Mouse (Mus musculus): ENCODE data around the gene Myh6. TPM values are rescaled to one million over a fixed set of nuclear protein-coding genes. Genes with fewer than 3 reads are reported as not detected.

Gene Myh6
- polyA plus RNA-seq (2014; fragmentation: Nextera tagmentation; extraction: Ambion mirVana) = 3.2 and 4.7 TPM in 2 replicates

DNA sequence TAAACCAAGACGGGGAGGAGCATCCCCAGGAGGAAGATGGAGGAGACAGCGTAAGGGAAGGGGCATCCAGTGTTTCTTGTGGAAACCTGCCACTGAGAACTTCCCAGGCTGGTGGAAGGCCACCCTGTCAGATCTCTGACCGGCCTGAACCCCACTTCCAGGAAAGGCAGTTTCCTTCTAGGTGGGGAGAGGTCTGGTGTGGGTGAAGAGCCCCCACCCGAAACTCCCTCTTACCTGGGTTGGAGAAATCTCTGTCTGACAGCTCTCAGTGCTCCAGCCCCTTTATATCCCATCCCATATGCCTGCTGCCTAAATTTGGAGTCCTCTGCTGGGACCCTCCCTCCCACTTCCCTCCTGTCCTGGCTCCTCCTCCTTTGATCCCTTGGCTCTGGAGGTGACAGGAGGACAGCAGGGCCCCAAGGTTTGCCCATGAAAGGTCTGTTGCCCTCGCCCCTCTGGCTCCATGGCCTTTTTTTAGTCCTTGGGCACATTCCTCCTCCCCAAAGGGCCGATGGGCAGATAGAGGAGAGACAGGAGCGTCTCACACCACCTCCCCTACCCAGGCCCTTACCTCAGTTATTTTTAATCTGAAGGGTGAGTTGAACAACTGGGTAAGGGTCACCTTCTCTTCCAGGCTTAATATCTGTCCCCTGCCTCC lies at the start of gene Myh6:
Myh6 (minus strand) TSS at position 608 of the 658 bp plus-strand sequence.
- H3K27me3 ChIP-seq (ENCODE audit: control insufficient read depth, insufficient read depth, low read length) = no peaks in the 10 kb centered on the region
- DNase-seq (ENCODE audit: low spot score) (no peak), ATAC-seq (ENCODE audit: insufficient read depth, low FRiP score, low TSS enrichment) (no peak)
- H3K4me3 ChIP-seq (ENCODE audit: low read depth, low read length) = no peak within 1 kb of the TSS
- no peaks in the 10 kb centered on the region for H3K4me1 ChIP-seq (ENCODE audit: control insufficient read depth, insufficient read depth, low read length)
- no peaks in the 10 kb centered on the region for H3K9me3 ChIP-seq (ENCODE audit: control insufficient read depth, low read length)
- no peak within 1 kb of the TSS for H3K9ac ChIP-seq (ENCODE audit: low read length)
- no peak within 1 kb of the TSS for H3K4me2 ChIP-seq (ENCODE audit: low read depth)
- 67% methylated on average over 7 of the region's 7 CpGs for WGBS
- no peak within 1 kb of the TSS for H3K27ac ChIP-seq (ENCODE audit: low read depth, low read length)
- no peaks in the 10 kb centered on the region for H3K36me3 ChIP-seq (ENCODE audit: control insufficient read depth, insufficient read depth, low read length)

DNA sequence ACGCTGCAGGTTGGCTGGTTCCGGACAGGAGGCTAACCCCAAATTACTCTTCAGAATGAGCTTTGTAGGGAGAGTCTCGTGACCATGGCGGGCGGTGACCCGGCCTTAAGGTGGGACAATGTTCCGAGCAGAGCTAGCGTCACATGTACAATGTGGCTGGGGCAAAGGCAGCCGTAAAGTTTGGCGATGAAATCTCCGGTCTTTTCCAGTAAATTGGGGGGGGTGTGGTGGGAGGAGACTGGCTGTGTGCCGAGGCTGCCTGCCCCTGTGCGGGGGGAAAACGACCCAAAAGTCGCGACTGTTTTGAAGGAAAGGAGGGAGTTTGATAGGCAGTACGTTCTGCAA lies 49.0 kb upstream of the Myh6 start:
- Histone ChIP-seq H3K27me3 (ENCODE audit: control insufficient read depth, insufficient read depth, low read length) (no peaks in the 10 kb centered on the region), H3K4me2 (ENCODE audit: low read depth) (peak overlapping the region; percentile 74), H3K36me3 (ENCODE audit: control insufficient read depth, insufficient read depth, low read length) (peaks cover under 1% of the 10 kb centered on the region; the same call in 1 of the 2 replicates), H3K9me3 (ENCODE audit: control insufficient read depth, low read length) (no peaks in the 10 kb centered on the region), H3K4me1 (ENCODE audit: control insufficient read depth, insufficient read depth, low read length) (no peaks in the 10 kb centered on the region), H3K27ac (ENCODE audit: low read depth, low read length) (0 out of 2 replicates have a peak overlapping the region, but pooled peaks have one; percentile 27), H3K4me3 (ENCODE audit: low read depth, low read length) (peak overlapping the region; percentile 82), H3K9ac (ENCODE audit: low read length) (peak overlapping the region; percentile 72)
- DNase-seq (ENCODE audit: low spot score) = no peak
- no peak for ATAC-seq (ENCODE audit: insufficient read depth, low FRiP score, low TSS enrichment)
- under 1% methylated on average over 17 of the region's 17 CpGs for WGBS

DNA sequence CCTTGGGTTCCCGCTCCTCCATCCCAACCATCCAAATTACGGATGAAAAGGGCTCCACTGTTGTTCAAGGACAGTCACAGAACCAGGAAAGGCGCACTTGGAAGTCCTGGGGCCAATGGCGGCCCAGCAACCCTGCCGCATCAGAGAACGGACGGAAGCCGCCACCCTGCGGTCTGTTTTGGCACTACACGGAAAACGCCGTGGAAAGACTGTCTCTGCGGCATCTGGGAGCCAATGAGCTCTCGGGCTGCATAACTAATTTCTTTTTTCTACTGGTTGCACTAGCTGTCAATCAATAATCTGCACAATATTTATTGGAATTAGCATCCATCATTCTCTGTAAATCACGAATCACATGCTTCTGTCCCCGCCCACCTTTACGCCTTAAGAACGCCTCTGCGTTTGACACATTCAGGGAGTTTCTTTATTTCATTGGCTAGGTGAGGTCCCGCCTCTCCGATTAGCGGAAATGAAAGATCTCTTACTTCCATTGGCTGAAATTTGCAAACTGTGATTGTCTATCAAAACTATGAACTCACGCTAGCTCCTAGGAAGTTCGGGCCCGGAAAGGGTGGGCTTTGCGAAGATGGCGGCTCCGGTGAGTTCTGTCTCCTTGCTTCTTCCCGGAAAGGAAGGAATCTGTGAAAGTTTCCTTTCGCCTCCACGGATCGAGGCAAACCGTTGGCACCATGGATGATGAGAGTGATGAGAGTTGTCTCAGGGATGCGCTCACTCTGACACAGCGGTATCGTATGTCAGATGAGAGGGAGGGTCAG lies 48.5 kb upstream of the Myh6 start, which contains the start of gene Ngdn:
Ngdn (plus strand) TSS at position 464 of the 776 bp plus-strand sequence.
- DNase-seq (ENCODE audit: low spot score) = peak; percentile 98
- Histone ChIP-seq H3K4me3 (ENCODE audit: low read depth, low read length) (peak within 1 kb of the TSS; percentile 82), H3K9me3 (ENCODE audit: control insufficient read depth, low read length) (no peaks in the 10 kb centered on the region), H3K27me3 (ENCODE audit: control insufficient read depth, insufficient read depth, low read length) (no peaks in the 10 kb centered on the region), H3K4me2 (ENCODE audit: low read depth) (peak within 1 kb of the TSS; percentile 74), H3K9ac (ENCODE audit: low read length) (peak within 1 kb of the TSS; percentile 81), H3K27ac (ENCODE audit: low read depth, low read length) (peak within 1 kb of the TSS; percentile 88), H3K4me1 (ENCODE audit: control insufficient read depth, insufficient read depth, low read length) (no peaks in the 10 kb centered on the region), H3K36me3 (ENCODE audit: control insufficient read depth, insufficient read depth, low read length) (no peaks in the 10 kb centered on the region)
- under 1% methylated on average over 36 of the region's 36 CpGs for WGBS
- ATAC-seq (ENCODE audit: insufficient read depth, low FRiP score, low TSS enrichment) = peak; percentile 96

DNA sequence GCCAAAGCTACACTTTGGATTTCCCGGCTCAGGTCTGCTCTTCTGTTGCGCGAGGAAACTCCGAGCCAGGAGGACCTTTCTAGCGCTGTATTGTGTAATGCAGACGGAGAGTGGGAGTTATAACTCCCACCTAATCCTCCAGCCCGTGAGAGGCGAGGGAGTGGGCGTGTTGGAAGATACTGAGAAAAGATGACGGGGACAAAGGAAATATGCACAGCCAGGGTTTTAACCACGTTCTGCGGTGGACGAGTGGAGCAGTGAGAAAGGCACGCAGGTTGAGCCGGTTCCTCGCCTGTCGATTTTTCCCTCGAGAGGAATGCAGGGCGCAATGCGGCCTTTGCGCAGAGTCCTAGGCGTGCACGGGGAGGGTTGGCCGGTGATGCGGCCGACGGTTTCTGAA lies 47.9 kb upstream of the Myh6 start:
- 2% methylated on average over 27 of the region's 27 CpGs for WGBS
- no peaks in the 10 kb centered on the region for H3K36me3 ChIP-seq (ENCODE audit: control insufficient read depth, insufficient read depth, low read length)
- peak overlapping the region; percentile 81 for H3K9ac ChIP-seq (ENCODE audit: low read length)
- H3K4me1 ChIP-seq (ENCODE audit: control insufficient read depth, insufficient read depth, low read length) = no peaks in the 10 kb centered on the region
- no peaks in the 10 kb centered on the region for H3K27me3 ChIP-seq (ENCODE audit: control insufficient read depth, insufficient read depth, low read length)
- ATAC-seq (ENCODE audit: insufficient read depth, low FRiP score, low TSS enrichment) (peak; percentile 32), DNase-seq (ENCODE audit: low spot score) (no peak)
- H3K9me3 ChIP-seq (ENCODE audit: control insufficient read depth, low read length) = no peaks in the 10 kb centered on the region
- H3K27ac ChIP-seq (ENCODE audit: low read depth, low read length) = peak overlapping the region; percentile 88
- peak overlapping the region; percentile 70 for H3K4me2 ChIP-seq (ENCODE audit: low read depth)
- H3K4me3 ChIP-seq (ENCODE audit: low read depth, low read length) = peak overlapping the region; percentile 82

DNA sequence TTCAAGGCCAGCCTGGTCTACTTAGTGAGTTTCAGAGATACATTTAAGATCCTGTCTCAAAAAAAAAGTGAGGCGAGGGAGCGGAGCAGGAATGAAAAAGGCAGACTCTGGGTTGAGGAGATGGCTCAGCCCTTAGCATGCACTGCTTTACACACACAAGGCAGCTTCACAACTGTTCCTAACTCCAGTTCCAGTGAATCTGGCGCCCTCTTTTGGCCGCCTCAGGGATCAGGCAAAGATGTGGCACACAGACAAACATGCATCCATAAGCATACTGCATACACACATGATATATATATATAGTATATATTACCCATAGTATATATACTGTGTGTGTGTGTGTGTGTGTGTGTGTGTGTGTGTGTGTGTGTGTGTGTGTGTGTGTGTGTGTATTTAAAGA lies 44.4 kb upstream of the Myh6 start:
- 56% methylated on average over 4 of the region's 4 CpGs for WGBS
- DNase-seq (ENCODE audit: low spot score) = no peak
- no peaks in the 10 kb centered on the region for H3K36me3 ChIP-seq (ENCODE audit: control insufficient read depth, insufficient read depth, low read length)
- no peaks in the 10 kb centered on the region for H3K4me1 ChIP-seq (ENCODE audit: control insufficient read depth, insufficient read depth, low read length)
- H3K27me3 ChIP-seq (ENCODE audit: control insufficient read depth, insufficient read depth, low read length) = no peaks in the 10 kb centered on the region
- no peak overlapping the region for H3K4me2 ChIP-seq (ENCODE audit: low read depth)
- ATAC-seq (ENCODE audit: insufficient read depth, low FRiP score, low TSS enrichment) = no peak
- H3K27ac ChIP-seq (ENCODE audit: low read depth, low read length) = no peak overlapping the region
- H3K9ac ChIP-seq (ENCODE audit: low read length) = no peak overlapping the region
- no peaks in the 10 kb centered on the region for H3K9me3 ChIP-seq (ENCODE audit: control insufficient read depth, low read length)
- no peak overlapping the region for H3K4me3 ChIP-seq (ENCODE audit: low read depth, low read length)

DNA sequence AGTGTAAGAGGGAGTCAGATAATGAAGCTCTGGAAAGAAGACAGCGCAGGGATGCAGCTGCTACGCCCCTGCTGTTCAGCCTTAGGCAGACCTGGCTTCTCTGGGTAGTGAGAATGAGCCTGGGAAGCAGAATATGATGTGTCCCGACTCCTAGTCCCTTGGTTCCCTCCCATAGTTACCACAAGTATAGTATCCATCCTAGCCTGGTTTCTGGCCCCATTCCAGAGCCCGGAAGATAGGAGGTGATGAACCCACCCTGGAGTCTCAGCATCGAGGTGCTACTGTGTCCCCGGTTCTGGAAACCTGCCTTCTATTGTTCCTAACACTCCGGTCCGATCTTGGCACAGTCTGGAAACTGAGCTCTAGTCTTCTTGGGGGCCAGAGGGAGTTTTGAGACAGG lies 41.7 kb upstream of the Myh6 start:
- Histone ChIP-seq H3K4me1 (ENCODE audit: control insufficient read depth, insufficient read depth, low read length) (no peaks in the 10 kb centered on the region), H3K27me3 (ENCODE audit: control insufficient read depth, insufficient read depth, low read length) (no peaks in the 10 kb centered on the region), H3K36me3 (ENCODE audit: control insufficient read depth, insufficient read depth, low read length) (no peaks in the 10 kb centered on the region), H3K9me3 (ENCODE audit: control insufficient read depth, low read length) (no peaks in the 10 kb centered on the region), H3K4me2 (ENCODE audit: low read depth) (no peak overlapping the region), H3K4me3 (ENCODE audit: low read depth, low read length) (no peak overlapping the region), H3K27ac (ENCODE audit: low read depth, low read length) (no peak overlapping the region), H3K9ac (ENCODE audit: low read length) (no peak overlapping the region)
- ATAC-seq (ENCODE audit: insufficient read depth, low FRiP score, low TSS enrichment) = no peak
- WGBS = 80% methylated on average over 8 of the region's 8 CpGs
- DNase-seq (ENCODE audit: low spot score) = no peak

DNA sequence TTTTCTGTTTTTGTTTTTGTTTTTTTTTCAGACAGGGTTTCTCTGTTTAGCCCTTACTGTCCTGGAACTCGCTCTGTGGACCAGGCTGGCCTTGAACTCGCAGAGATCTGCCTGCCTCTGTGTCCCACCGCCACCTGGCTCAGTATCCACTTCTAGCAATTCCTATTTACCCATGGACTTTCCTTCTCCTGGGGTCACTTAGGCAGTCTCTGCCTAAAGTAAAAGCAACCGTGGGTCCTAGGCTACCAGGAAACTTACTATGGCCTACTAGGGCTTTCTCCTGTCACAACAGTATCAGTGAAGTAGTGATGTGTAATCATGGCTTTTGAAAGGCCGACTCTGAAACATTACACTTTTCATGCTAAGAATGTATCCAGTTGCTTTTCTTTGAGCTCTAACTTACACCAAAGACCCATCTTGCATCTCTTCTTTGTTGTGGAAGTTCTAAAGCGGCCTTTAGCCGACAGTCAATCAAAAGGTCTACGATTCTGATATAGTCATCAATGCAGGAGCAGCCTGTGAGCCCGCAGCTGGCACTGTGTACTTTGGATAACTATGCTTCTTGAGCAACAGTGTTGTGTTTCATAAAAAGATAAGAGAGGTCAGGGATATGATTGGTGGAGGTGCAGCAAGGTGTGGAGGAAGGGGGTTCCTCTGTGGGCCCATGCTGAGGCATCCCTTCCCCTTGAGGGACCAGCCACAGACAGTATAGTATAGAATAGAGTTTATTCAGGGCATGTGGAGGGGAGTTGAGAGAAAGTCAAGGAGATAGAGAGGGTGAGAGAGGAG lies 40.6 kb upstream of the Myh6 start:
- Histone ChIP-seq H3K36me3 (ENCODE audit: control insufficient read depth, insufficient read depth, low read length) (no peaks in the 10 kb centered on the region), H3K4me2 (ENCODE audit: low read depth) (no peak overlapping the region), H3K27me3 (ENCODE audit: control insufficient read depth, insufficient read depth, low read length) (no peaks in the 10 kb centered on the region), H3K9me3 (ENCODE audit: control insufficient read depth, low read length) (no peaks in the 10 kb centered on the region), H3K4me1 (ENCODE audit: control insufficient read depth, insufficient read depth, low read length) (no peaks in the 10 kb centered on the region), H3K27ac (ENCODE audit: low read depth, low read length) (no peak overlapping the region), H3K9ac (ENCODE audit: low read length) (no peak overlapping the region), H3K4me3 (ENCODE audit: low read depth, low read length) (no peak overlapping the region)
- DNase-seq (ENCODE audit: low spot score) = no peak
- WGBS = 88% methylated on average over 9 of the region's 9 CpGs
- no peak for ATAC-seq (ENCODE audit: insufficient read depth, low FRiP score, low TSS enrichment)

DNA sequence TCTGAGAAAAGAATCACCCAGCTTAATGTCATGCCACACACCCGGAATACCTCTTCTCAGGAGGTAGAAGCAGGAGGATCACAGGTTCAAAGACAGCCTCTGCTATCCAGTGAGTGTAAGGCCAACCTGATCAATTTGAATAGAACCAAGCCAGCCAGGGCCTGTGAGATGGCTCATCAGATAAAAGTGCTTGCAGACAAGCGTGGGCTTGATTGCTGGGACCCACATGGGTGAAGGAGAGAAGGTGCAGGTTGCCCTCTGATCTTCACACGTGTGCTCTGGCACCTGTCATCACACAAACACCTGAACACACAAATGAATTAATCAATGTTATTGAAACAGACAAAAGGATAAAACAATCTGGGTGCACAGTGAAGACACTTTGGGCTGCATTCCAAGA lies 39.8 kb upstream of the Myh6 start:
- DNase-seq (ENCODE audit: low spot score) (no peak), ATAC-seq (ENCODE audit: insufficient read depth, low FRiP score, low TSS enrichment) (no peak)
- Histone ChIP-seq H3K9ac (ENCODE audit: low read length) (no peak overlapping the region), H3K36me3 (ENCODE audit: control insufficient read depth, insufficient read depth, low read length) (no peaks in the 10 kb centered on the region), H3K4me3 (ENCODE audit: low read depth, low read length) (no peak overlapping the region), H3K4me1 (ENCODE audit: control insufficient read depth, insufficient read depth, low read length) (no peaks in the 10 kb centered on the region), H3K27ac (ENCODE audit: low read depth, low read length) (no peak overlapping the region), H3K9me3 (ENCODE audit: control insufficient read depth, low read length) (no peaks in the 10 kb centered on the region), H3K27me3 (ENCODE audit: control insufficient read depth, insufficient read depth, low read length) (no peaks in the 10 kb centered on the region), H3K4me2 (ENCODE audit: low read depth) (no peak overlapping the region)
- WGBS = 63% methylated on average over 3 of the region's 3 CpGs
